Mouse (Mus musculus) A20 (cell line): ENCODE measurements around the gene Mrs2.
"Not testable (repeated sequence)": the region's sequence is repeated elsewhere in the genome, so short reads cannot be mapped to it uniquely, and the experiment has no call there.

ENCODE experiments used
- DNase-seq: peaks from one replicate; pipeline ENCODE4 v3.0.0-alpha.2; 2011; ENCODE audit warnings: low read depth, low spot score

Mrs2 gene

DNA sequence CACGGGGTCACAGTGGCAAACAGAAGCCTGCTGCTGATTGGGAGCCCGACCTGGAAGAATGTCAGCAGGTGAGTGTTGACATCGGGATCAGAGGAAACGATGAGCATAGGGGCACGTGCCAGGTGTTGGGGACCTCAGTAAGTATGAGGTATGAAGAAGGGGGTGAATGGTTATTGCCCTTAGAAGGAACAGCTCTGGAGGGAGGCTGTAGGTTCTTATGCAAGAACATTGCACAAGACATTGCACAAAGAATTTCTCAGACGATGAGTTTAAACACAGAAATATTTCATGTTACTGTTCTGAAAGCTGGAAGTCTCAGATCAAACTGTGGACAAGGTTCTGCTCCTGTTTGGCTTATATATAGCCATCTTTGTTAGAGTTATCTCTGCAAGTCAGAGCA, 39.1 kb downstream of the Mrs2 start:
- DNase-seq = no peak

DNA sequence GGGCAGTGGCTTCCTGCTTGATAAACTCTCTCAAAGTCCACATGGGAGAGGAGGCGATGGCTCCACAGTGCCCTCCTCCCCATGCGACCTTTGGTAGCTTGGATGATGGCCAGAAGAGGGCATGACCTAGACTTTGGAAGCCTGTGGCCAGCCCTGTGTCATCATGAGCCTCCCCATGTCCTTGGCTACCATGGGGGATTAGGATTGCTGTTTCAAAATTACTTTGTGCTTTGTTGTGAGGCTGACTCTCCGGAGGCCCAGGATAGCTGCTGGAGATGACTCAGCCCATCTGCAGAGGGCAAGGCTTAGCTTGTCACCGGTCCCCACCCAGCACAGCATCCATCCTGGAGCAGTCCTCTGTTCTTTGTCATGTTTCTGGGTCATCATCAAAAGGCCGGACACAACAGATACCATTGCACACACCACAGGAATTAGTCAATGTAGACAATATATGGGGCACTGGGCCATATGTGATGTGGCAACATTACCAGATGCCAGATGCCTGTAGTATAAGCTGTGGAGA, 42.3 kb downstream of the Mrs2 start:
- DNase-seq = no peak

DNA sequence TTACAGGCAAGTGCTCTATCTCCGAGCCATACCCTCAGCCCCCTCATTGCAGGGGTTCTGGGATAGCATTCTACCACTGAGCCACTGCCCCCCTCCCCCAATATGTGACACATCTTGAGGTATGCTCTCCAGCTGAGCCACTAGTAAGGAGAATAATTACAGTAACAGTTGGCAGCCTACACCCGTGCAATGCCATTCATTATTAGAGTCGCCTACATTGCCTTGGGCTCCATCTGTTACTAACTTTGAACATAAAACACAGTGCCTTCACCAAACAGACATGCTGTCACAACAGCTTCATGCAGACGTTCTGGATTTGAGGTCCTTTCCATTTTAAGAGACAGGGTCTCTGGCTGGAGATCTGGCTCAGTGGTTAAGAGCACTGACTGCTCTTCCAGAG, 43.8 kb downstream of the Mrs2 start:
- DNase-seq = no peak

DNA sequence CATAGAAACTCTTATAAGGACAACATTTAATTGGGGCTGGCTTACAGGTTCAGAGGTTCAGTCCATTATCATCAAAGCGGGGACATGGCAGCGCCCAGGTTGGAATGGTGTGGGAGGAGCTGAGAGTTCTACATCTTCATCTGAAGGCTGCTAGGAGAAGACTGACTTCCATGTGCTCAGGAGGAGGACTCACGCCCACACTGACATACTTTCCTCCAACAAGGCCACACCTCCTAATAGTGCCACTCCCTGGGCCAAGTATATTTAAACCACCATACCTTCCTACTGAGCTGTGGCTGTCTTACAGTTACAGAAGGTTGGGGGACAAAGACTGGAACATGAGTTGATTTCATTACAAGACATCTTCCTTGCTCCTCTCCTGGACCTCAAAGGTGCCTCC, 48.4 kb downstream of the Mrs2 start:
- DNase-seq = not testable (repeated sequence)

DNA sequence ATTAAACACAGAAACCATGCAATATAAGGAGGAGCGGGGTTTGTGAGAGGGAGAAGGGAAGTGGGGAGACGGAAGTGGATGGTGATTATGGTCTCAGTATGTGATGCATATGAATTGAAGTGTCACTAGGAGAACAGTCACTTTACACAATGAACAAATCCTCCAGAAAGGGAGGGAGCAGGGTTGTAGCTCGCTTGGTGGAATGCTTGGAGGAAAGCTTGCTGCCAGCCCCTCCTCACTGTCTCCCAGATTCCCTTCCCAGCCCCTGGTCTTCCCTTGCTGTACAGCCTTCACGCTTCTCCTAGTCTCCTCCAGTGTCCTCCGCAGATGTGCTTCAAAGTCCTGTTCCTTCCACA, 54.4 kb downstream of the Mrs2 start:
- no peak for DNase-seq

GRCm38 (mm10) chr13:24965130-24965845, 54.9 kb downstream of the Mrs2 start:
- peak; percentile 73 for DNase-seq

- DNase-seq = no peak
Observed at GRCm38 (mm10) chr13:24962119-24962518, 58.1 kb downstream of the Mrs2 start.

DNA sequence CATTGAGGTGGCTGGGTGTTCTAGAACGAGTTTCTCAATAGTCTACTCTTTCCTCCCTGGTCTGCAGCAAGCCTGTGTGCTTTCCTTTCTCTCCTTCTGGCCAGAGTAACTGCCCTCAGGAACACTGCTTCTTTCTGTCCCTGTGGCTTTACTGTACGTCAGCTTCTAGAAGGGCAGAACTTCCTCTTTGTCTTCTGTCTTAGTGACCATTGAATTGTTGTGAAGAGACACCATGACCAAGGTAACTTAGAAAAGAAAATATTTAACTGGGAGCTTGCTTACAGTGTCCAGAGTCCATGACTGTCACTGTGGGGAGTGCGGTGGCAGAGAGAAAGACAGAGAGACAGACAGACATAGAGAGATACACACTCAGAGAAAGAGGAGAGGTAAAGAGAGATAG, 60.1 kb downstream of the Mrs2 start:
- no peak for DNase-seq

GRCm38 (mm10) chr13:24958671-24959070, 61.5 kb downstream of the Mrs2 start:
- DNase-seq = no peak

- no peak for DNase-seq
Observed at GRCm38 (mm10) chr13:24955500-24955899, 64.7 kb downstream of the Mrs2 start.

DNA sequence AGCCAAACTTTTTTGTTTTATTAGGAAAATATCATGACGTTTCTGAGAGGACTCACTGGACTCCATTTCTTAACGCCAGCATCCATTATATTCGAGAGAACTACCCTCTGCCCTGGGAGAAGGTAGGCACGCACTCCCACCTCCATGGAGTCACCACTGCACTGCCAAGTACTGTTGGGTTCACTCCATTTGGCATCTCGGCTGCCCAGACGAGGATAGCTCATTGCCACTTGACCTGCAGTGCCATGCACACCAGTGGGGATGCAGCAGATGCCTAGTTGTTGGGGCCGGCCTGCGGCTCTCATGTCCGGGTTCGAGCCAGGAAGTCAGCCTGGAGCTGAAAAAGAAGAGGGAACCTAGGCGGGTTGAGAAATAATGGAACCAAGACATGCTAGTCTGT, 65.1 kb downstream of the Mrs2 start:
- DNase-seq = no peak

DNA sequence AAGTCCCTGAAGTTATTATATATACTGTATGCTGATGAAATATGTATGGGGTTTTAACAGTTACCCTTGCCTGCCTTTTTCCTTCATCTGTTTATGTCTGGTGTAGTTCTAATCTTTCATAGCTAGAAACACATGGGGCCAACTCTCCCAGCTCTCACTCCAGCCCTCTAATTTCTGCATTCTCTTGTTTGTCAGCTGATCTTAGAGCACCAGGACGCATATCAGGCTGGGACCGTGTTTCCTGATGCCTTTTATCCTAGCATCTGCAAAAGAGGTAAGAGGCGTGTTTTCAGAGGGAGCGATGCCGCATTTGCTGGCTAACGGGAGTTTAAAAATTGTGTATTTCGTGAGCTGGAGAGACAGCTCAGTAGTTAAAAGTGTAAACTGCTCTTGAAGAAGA, 67.5 kb downstream of the Mrs2 start:
- no peak for DNase-seq

- no peak for DNase-seq
Observed at GRCm38 (mm10) chr13:24948870-24949269, 71.3 kb downstream of the Mrs2 start.

DNA sequence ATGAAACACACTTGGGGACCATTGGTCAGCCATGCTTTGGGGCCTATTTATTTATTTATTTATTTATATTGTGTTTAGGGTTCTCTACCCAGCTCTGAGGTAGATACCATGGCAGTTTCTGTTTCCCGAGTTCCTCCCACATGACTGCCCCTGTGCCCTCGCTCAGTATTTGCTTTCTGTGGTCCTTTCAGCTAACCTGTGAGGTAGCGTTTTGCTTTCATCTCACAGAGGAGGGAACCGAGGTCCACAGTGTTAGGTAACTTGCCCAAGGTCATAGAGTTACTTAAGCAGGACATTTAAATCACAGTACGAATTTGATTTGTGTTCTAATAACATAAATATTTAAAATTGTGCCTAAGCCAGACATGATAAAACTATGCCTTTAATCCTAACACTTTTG, 73.0 kb downstream of the Mrs2 start:
- DNase-seq = no peak

DNA sequence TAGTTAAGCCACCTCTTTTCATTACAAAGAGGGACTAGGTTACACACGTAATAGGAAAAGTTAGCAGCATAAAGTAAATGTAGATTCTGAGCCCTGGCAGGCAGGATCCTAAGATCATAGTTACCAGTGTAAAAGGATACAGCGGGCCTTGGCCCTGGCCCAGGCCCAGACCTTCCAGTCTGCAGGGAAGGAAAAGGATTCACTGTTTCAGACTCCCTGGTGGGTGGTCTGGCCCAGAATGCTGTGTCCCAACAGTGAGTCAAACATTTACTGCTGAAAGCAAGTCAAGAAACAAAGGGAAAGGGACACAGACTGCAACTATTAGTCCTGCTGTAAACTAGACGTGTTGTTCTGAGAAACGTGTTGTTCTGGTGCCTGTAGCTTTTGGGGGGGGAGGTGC, 74.6 kb downstream of the Mrs2 start:
- DNase-seq = no peak

DNA sequence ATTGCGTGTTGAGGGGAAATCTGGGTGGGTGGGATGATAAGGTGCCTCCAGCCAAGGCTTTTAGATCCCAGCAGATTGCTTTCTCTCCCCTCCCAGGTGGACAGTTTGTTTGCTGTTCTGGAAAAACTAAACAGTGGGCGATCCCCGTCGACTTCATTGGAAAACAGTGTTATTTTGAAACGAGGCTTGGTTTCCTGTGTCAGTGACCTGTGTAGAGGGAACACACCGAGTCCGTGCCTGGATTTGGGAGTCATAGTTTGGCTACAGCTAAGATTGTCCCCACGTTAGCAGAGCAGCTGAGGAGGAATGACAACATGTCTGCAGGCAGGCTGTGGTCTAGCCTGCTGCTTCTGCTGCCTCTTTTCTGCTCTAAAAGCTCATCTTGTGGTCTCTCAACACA, 76.9 kb downstream of the Mrs2 start:
- DNase-seq = no peak

- DNase-seq = no peak
Observed at GRCm38 (mm10) chr13:24942512-24943282, 77.5 kb downstream of the Mrs2 start, which contains the start of gene Gpld1. TSS of gene Gpld1 (plus strand) at chr13:24943152.

DNA sequence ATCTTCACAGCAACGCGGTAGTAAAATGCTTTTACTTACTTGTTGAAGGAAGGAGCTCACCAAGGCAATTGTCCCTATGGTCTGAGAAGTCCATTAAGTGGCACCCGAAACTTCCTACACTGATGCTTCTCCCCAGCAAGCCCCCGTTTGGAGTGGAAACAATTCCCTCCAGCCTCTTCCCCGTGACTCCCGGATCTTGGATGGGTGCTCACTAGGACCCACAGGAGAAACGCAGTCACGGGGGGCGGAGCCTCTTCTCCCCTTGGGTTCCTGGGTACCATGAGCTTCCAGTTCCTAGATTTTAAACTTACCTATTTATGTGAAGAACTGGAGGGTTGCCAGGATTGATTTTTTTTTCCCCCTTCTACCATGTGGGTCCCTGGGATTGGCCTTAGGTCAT, 80.7 kb downstream of the Mrs2 start:
- no peak for DNase-seq

GRCm38 (mm10) chr13:24938683-24939082, 81.5 kb downstream of the Mrs2 start:
- peak; percentile 88 for DNase-seq

DNA sequence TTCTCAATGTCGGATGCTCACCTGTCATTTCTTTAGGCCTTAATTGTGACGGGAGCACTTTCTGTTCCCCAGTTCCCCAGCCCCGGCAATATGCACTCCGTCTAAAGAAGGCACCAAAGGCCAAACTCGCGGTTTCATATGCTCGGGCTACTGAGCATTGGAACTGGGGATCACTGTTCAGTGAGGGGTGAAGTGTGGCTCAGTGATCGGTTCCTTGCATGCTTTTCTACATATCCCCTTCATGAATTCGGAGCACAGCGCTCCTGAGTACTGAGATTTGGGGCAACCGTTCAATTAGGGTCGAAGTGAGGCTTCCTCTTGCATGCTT, 82.4 kb downstream of the Mrs2 start:
- DNase-seq = peak; percentile 87
